Mouse (Mus musculus) erythroblast, embryonic 14.5 days (primary cell): ENCODE results near the gene Gm11939.

Experiments used
- GATA1 ChIP-seq: IDR thresholded peaks from 2 replicates; pipeline ENCODE4 v1.6.1; 2012; ENCODE audit warnings: low read length, inconsistent platforms, mixed read lengths
- TAL1 ChIP-seq: IDR thresholded peaks from 3 replicates; pipeline ENCODE4 v1.6.1; 2012; ENCODE audit warnings: low read length, inconsistent platforms, mixed read lengths

GRCm38 (mm10) chr11:99556753-99557152 is 2.5 kb downstream of the Gm11939 start, which contains the start of gene Krtap3-2:
- no peak for TF ChIP-seq GATA1
- TF ChIP-seq TAL1: no peak
